In the genomic region with DNA sequence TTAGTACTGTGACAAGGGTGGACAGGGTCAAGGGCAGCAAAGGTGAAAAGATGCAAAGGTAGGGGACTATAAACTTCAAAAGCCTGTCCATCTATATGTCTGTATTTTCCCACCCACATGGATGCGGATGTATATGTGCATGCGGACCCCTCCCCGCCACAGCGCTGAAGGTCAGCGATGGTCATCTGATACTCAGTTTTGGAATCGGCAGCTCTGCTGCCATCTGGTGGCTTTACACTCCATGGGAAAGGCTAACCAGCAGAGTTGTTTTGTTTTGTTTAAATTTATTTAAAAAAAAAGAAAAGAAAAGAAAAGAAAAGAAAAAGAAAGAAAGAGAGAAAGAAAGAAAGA, we compare ENCODE assay signal across 8 mouse cellular contexts. TPM values are rescaled to one million over a fixed set of nuclear protein-coding genes. Genes with fewer than 3 reads are reported as not detected.
DNase-seq lines count a peak whose midpoint lies in the region; ATAC-seq and TF ChIP-seq lines count a peak whose summit lies in the region.

No protein-coding gene starts in this region.

- no peaks in the 10 kb centered on the region for H3K9me3 ChIP-seq in intestine, embryonic 15.5 days
- no peaks in the 10 kb centered on the region for H3K9me3 ChIP-seq in liver, postnatal 0 days (ENCODE audit: low read length)

- H3K4me1 ChIP-seq in lung, adult 2 months (ENCODE audit: control insufficient read depth, insufficient read depth, low read length): 0 out of 2 replicates have a peak, but pooled peaks cover 6% of the 10 kb centered on the region
- H3K4me1 ChIP-seq in intestine, embryonic 15.5 days (replicated peaks): peaks cover 15% of the 10 kb centered on the region; the same call in 1 of the 2 replicates
- peaks cover 38% of the 10 kb centered on the region for H3K4me1 ChIP-seq in liver, postnatal 0 days (ENCODE audit: insufficient read depth)
- peaks cover 8% of the 10 kb centered on the region for H3K4me1 ChIP-seq in olfactory bulb, adult 2 months (ENCODE audit: control insufficient read depth, insufficient read depth, low read length)

- peak overlapping the region; percentile 39 for H3K4me3 ChIP-seq in lung, adult 2 months (replicated peaks; ENCODE audit: extremely low read depth, low read depth, low read length)
- H3K4me3 ChIP-seq in intestine, embryonic 15.5 days (replicated peaks): peak overlapping the region; percentile 21
- H3K4me3 ChIP-seq in liver, postnatal 0 days (ENCODE audit: low read depth, low read length): peak overlapping the region; percentile 53
- H3K4me3 ChIP-seq in olfactory bulb, adult 2 months (ENCODE audit: insufficient read depth, low read depth, low read length): no peak overlapping the region

- H3K36me3 ChIP-seq in intestine, embryonic 15.5 days: no peaks in the 10 kb centered on the region
- no peaks in the 10 kb centered on the region for H3K36me3 ChIP-seq in liver, postnatal 0 days (replicated peaks; ENCODE audit: insufficient read depth, low read length)

- no peak overlapping the region for H3K9ac ChIP-seq in intestine, embryonic 15.5 days
- peak overlapping the region; percentile 3 for H3K9ac ChIP-seq in liver, postnatal 0 days (replicated peaks)

- ATAC-seq in erythroid progenitor cell, adult 5-6 weeks (replicated peaks; ENCODE audit: low FRiP score, poor library complexity, severe bottlenecking): 0 out of 2 replicates have a peak, but pooled peaks have one; percentile 27
- ATAC-seq in intestine, embryonic 15.5 days: peak; percentile 18; the same call in 1 of the 2 replicates
- ATAC-seq in liver, postnatal 0 days: no peak

- H3K27me3 ChIP-seq in intestine, embryonic 15.5 days (replicated peaks): peaks cover 10% of the 10 kb centered on the region; the same call in 1 of the 2 replicates
- no peaks in the 10 kb centered on the region for H3K27me3 ChIP-seq in liver, postnatal 0 days (ENCODE audit: insufficient read depth, low read length)

- H3K27ac ChIP-seq in intestine, embryonic 15.5 days: peak overlapping the region; percentile 86
- H3K27ac ChIP-seq in liver, postnatal 0 days (ENCODE audit: low read depth): peak overlapping the region; percentile 83
- H3K27ac ChIP-seq in olfactory bulb, adult 2 months (ENCODE audit: insufficient read depth, low read depth, low read length): no peak overlapping the region

- under 1% methylated on average over 6 of the region's 6 CpGs for whole genome bisulfite sequencing in lung, adult 2 months
- 0% methylated on average over 6 of the region's 6 CpGs for WGBS in intestine, embryonic 15.5 days
- WGBS in liver, postnatal 0 days (ENCODE audit: insufficient replicate concordance): under 1% methylated on average over 6 of the region's 6 CpGs
- WGBS in olfactory bulb, adult 2 months: 1% methylated on average over 6 of the region's 6 CpGs

- H3K4me2 ChIP-seq in intestine, embryonic 15.5 days (replicated peaks): peak overlapping the region; percentile 92
- H3K4me2 ChIP-seq in liver, postnatal 0 days (ENCODE audit: low read depth, low read length): peak overlapping the region; percentile 91

- no peak for TF ChIP-seq POLR2A in lung, adult 2 months (IDR thresholded peaks at IDR 0.05; ENCODE audit: borderline replicate concordance, extremely low read depth, low read depth, low read length)
- no peak for TF ChIP-seq POLR2A in olfactory bulb, adult 2 months (IDR thresholded peaks at IDR 0.05; ENCODE audit: insufficient read depth, low read depth, low read length)

- TF ChIP-seq CTCF in lung, adult 2 months (IDR thresholded peaks at IDR 0.05; ENCODE audit: insufficient read depth, low read length): peak; percentile 54
- TF ChIP-seq CTCF in liver, postnatal 0 days (IDR thresholded peaks at IDR 0.05; ENCODE audit: low read depth): peak; percentile 76
- TF ChIP-seq CTCF in olfactory bulb, adult 2 months (IDR thresholded peaks at IDR 0.05; ENCODE audit: insufficient read depth, low read depth, low read length): 0 out of 2 replicates have a peak, but pooled peaks have one; percentile 14

- no peak for TF ChIP-seq EP300 in liver, postnatal 0 days (IDR thresholded peaks at IDR 0.05; ENCODE audit: low read depth)

- DNase-seq in lung, adult 2 months: no peak
- no peak for DNase-seq in lung, postnatal 25 days (ENCODE audit: low spot score)
- DNase-seq in liver, postnatal 0 days: peak; percentile 56
- no peak for DNase-seq in thymus, postnatal 4 days
- DNase-seq in spleen, postnatal 36 days (ENCODE audit: low spot score in 2 of 2): no peak

RNA-seq across cellular contexts. Expression of a gene that starts 8.6 kb away (rescaled TPM):
- 126 and 171 TPM in 2 replicates for polyA plus RNA-seq in lung, adult 2 months (2012; rRNA removed)
- total RNA-seq in erythroid progenitor cell, adult 5-6 weeks (2015; ENCODE audit: low replicate concordance): 733 and 856 TPM in 2 replicates
- total RNA-seq in erythroid progenitor cell, adult 5-6 weeks (2017; ENCODE audit: low replicate concordance): 400 and 437 TPM in 2 replicates
- 133 and 159 TPM in 2 replicates for polyA plus RNA-seq in intestine, embryonic 15.5 days (2015; fragmentation: Nextera tagmentation; extraction: Ambion mirVana)
- 18.6 and 22.2 TPM in 2 replicates for polyA plus RNA-seq in liver, postnatal 0 days (2015; fragmentation: Nextera tagmentation; extraction: Ambion mirVana)
- not detected in 2 replicates for polyA plus RNA-seq in olfactory bulb, adult 2 months (2012; ENCODE audit: insufficient read depth, insufficient read length, low replicate concordance, missing spikeins)

RNA-seq across cellular contexts. Expression of a gene that starts 37.0 kb away (rescaled TPM):
- not detected in 2 replicates for polyA plus RNA-seq in lung, adult 2 months (2012; rRNA removed)
- not detected in 2 replicates for total RNA-seq in erythroid progenitor cell, adult 5-6 weeks (2015; ENCODE audit: low replicate concordance)
- total RNA-seq in erythroid progenitor cell, adult 5-6 weeks (2017; ENCODE audit: low replicate concordance): not detected in 2 replicates
- polyA plus RNA-seq in intestine, embryonic 15.5 days (2015; fragmentation: Nextera tagmentation; extraction: Ambion mirVana): 0.25 and 0.34 TPM in 2 replicates
- 0.04 and 0.06 TPM in 2 replicates for polyA plus RNA-seq in liver, postnatal 0 days (2015; fragmentation: Nextera tagmentation; extraction: Ambion mirVana)
- polyA plus RNA-seq in olfactory bulb, adult 2 months (2012; ENCODE audit: insufficient read depth, insufficient read length, low replicate concordance, missing spikeins): not detected in 2 replicates

RNA-seq across cellular contexts. Expression of a gene that starts 40.9 kb away (rescaled TPM):
- 11.1 and 20.9 TPM in 2 replicates for polyA plus RNA-seq in lung, adult 2 months (2012; rRNA removed)
- 227 and 255 TPM in 2 replicates for total RNA-seq in erythroid progenitor cell, adult 5-6 weeks (2015; ENCODE audit: low replicate concordance)
- total RNA-seq in erythroid progenitor cell, adult 5-6 weeks (2017; ENCODE audit: low replicate concordance): 186 and 231 TPM in 2 replicates
- polyA plus RNA-seq in intestine, embryonic 15.5 days (2015; fragmentation: Nextera tagmentation; extraction: Ambion mirVana): 0.78 and 0.98 TPM in 2 replicates
- polyA plus RNA-seq in liver, postnatal 0 days (2015; fragmentation: Nextera tagmentation; extraction: Ambion mirVana): 8.3 and 8.9 TPM in 2 replicates
- polyA plus RNA-seq in olfactory bulb, adult 2 months (2012; ENCODE audit: insufficient read depth, insufficient read length, low replicate concordance, missing spikeins): not detected in 2 replicates

Comparison
In these comparisons a context has a peak if more than half of its experiments do, and no peak if none do; other contexts are left out.
1. CTCF ChIP-seq: peak in every context shown above with its lines; median percentile 76 in liver, postnatal 0 days; 54 in lung, adult 2 months; 14 in olfactory bulb, adult 2 months.
2. RNA of a gene that starts 8.6 kb away (polyA plus RNA-seq): 126 to 171 TPM in lung, adult 2 months, 133 to 159 TPM in intestine, embryonic 15.5 days and 18.6 to 22.2 TPM in liver, postnatal 0 days; not detected in olfactory bulb, adult 2 months; every median in the first group is over 10 times any median in the second.